Mouse (Mus musculus) frontal cortex, adult 2 months (tissue): ENCODE results near the gene Fancm. TPM values are rescaled to one million over a fixed set of nuclear protein-coding genes. Genes with fewer than 3 reads are reported as not detected.
A peak's percentile ranks its signal among the peaks of the same experiment; 100 is the strongest.
"Not testable (repeated sequence)": the region's sequence is repeated elsewhere in the genome, so short reads cannot be mapped to it uniquely, and the experiment has no call there.

Source experiments
- DNase-seq, 2 experiments: peaks; one replicate each; pipeline ENCODE4 v3.0.0; 2022; ENCODE audit warnings: low spot score in 1 of 2; ENCODE audit errors: extremely low spot score in 1 of 2
- polyA plus RNA-seq: library from polyadenylated mRNA; depleted of rRNA; stranded (reverse); fragments of >200 nt; gene quantifications from 2 replicates; pipeline ENCODE4 v1.2.3, GENCODE M21; 2012; rRNA removed

Fancm gene
- polyA plus RNA-seq, 1 experiment, result 6.7 TPM

GRCm38 (mm10) chr12:65118968-65119367 lies 43.6 kb downstream of the Fancm start:
- DNase-seq, result peak in 1 of 2 experiments; percentile 23

- DNase-seq, result no peak
These were observed 44.0 kb downstream of the Fancm start for GRCm38 (mm10) chr12:65119451-65119850.

- not testable (repeated sequence) for DNase-seq
These were observed 60.7 kb downstream of the Fancm start for GRCm38 (mm10) chr12:65136121-65136520.

GRCm38 (mm10) chr12:65172021-65172951 lies 96.9 kb downstream of the Fancm start, which contains the start of gene Mis18bp1:
Gene Mis18bp1 (minus strand): TSS chr12:65172604.
- DNase-seq, result peak; percentile 85 to 96

- DNase-seq, result peak; percentile 35 to 67
These were observed 97.6 kb downstream of the Fancm start for GRCm38 (mm10) chr12:65172959-65173358.

- no peak for DNase-seq
These were observed 98.3 kb downstream of the Fancm start for GRCm38 (mm10) chr12:65173736-65174135.

Other genes with a start within 250 kb of the Fancm start
- 8.4 and 9.4 TPM in 2 replicates for gene Gm527, start 157.7 kb upstream of the Fancm start, polyA plus RNA-seq
- gene Klhl28, start 110.1 kb upstream of the Fancm start, polyA plus RNA-seq, result 11.0 and 11.1 TPM in 2 replicates
- 23.0 and 24.5 TPM in 2 replicates for gene Togaram1, start 109.8 kb upstream of the Fancm start, polyA plus RNA-seq
- 44.5 and 50.9 TPM in 2 replicates for gene Prpf39, start 39.3 kb upstream of the Fancm start, polyA plus RNA-seq
- 270 and 323 TPM in 2 replicates for gene Fkbp3, start 1.6 kb upstream of the Fancm start, polyA plus RNA-seq
- 0.36 and 0.52 TPM in 2 replicates for gene Mis18bp1, start 97.0 kb downstream of the Fancm start, polyA plus RNA-seq
- not detected in 2 replicates for gene Wdr20rt, start 149.9 kb downstream of the Fancm start, polyA plus RNA-seq